In the genomic region with DNA sequence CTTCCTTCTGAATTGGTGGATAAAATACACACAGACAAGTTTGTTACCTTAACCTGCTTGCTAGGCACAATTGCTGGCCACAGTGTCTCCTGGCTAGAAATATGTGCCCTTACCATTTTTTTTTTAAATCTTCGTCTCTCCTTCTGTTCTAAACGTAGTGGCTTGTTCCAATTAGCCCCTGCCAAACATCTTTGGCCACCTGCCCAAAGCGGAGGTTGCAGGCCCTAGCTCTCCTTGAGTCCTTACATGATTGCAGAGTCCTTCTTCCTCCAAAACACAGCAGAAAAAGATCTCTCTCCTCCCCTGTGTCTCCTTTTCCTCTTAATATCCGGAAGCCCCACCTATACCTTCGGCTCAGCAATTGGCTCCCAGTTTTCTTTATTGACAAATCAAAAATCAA, we compare ENCODE assay signal across 20 mouse cellular contexts.
DNase-seq lines count a peak whose midpoint lies in the region; ATAC-seq and TF ChIP-seq lines count a peak whose summit lies in the region.
"Had no signal": no experiment of that assay in that cellular context is flagged by ENCODE, and none has a peak within 500 bp of the region (broad histone marks: within the 10 kb centered on the region; RNA-seq: fewer than 3 reads in every experiment).

No protein-coding gene starts in this region.

- no peaks in the 10 kb centered on the region for H3K4me1 ChIP-seq in heart, embryonic 10.5 days
- no peaks in the 10 kb centered on the region for H3K4me1 ChIP-seq in lung, embryonic 14.5 days (ENCODE audit: insufficient read depth)
- H3K4me1 ChIP-seq: embryonic facial prominence, embryonic 13.5 days; limb, embryonic 12.5 days; liver, embryonic 12.5 days had no signal

- H3K36me3 ChIP-seq in heart, embryonic 10.5 days, result no peaks in the 10 kb centered on the region
- H3K36me3 ChIP-seq in lung, embryonic 14.5 days (ENCODE audit: insufficient read depth), result no peaks in the 10 kb centered on the region
- H3K36me3 ChIP-seq: embryonic facial prominence, embryonic 13.5 days; limb, embryonic 12.5 days; liver, embryonic 12.5 days had no signal

- H3K27me3 ChIP-seq in heart, embryonic 10.5 days (ENCODE audit: insufficient read depth, poor library complexity, severe bottlenecking), result no peaks in the 10 kb centered on the region
- H3K27me3 ChIP-seq in lung, embryonic 14.5 days (ENCODE audit: insufficient read depth, low read length), result no peaks in the 10 kb centered on the region
- H3K27me3 ChIP-seq: embryonic facial prominence, embryonic 13.5 days; limb, embryonic 12.5 days; liver, embryonic 12.5 days had no signal

- 82% methylated on average over 5 of the region's 5 CpGs for WGBS in heart, embryonic 10.5 days
- 82% methylated on average over 5 of the region's 5 CpGs for WGBS in lung, embryonic 14.5 days

- no peak overlapping the region for H3K4me3 ChIP-seq in heart, embryonic 10.5 days
- H3K4me3 ChIP-seq in lung, embryonic 14.5 days (ENCODE audit: low read depth, low read length), result no peak overlapping the region
- H3K4me3 ChIP-seq: embryonic facial prominence, embryonic 13.5 days; limb, embryonic 12.5 days; liver, embryonic 12.5 days had no signal

- H3K9ac ChIP-seq in lung, embryonic 14.5 days, result no peak overlapping the region
- H3K9ac ChIP-seq: embryonic facial prominence, embryonic 13.5 days; hindbrain, embryonic 14.5 days; limb, embryonic 12.5 days; liver, embryonic 12.5 days had no signal

- no peak for TF ChIP-seq CTCF in lung, embryonic 14.5 days (IDR thresholded peaks at IDR 0.05; ENCODE audit: low read depth)

- DNase-seq in cerebellum, postnatal 14 days, result peak; percentile 83
- DNase-seq in heart, postnatal 10 days, result peak; percentile 21 to 26
- DNase-seq in heart, embryonic 10.5 days (ENCODE audit: low spot score), result no peak
- peak; percentile 4 for DNase-seq in lung, embryonic 14.5 days
- DNase-seq in lung, postnatal 25 days (ENCODE audit: low spot score), result no peak
- DNase-seq in thymus, postnatal 36 days, result no peak
- DNase-seq: B cell, adult 2 months; cerebellum, adult 18-20 months; kidney, adult 8-10 months; layer of hippocampus, adult 9-11 months; lung, adult 2 months; spleen, adult 18-20 months; thymus, adult 18-20 months had no signal

- no peak overlapping the region for H3K27ac ChIP-seq in heart, embryonic 10.5 days
- H3K27ac ChIP-seq in lung, embryonic 14.5 days (ENCODE audit: low read depth), result no peak overlapping the region
- H3K27ac ChIP-seq: embryonic facial prominence, embryonic 13.5 days; hindbrain, embryonic 14.5 days; limb, embryonic 12.5 days; liver, embryonic 12.5 days had no signal

- no peak for ATAC-seq in cerebellum, adult (ENCODE audit: insufficient number of reproducible peaks, low FRiP score, low TSS enrichment)
- no peak for ATAC-seq in lung, embryonic 14.5 days (ENCODE audit: insufficient read depth)
- ATAC-seq: forebrain, embryonic 14.5 days; liver, embryonic 12.5 days had no signal

- H3K4me2 ChIP-seq in lung, embryonic 14.5 days, result no peak overlapping the region
- H3K4me2 ChIP-seq: embryonic facial prominence, embryonic 13.5 days; hindbrain, embryonic 14.5 days; limb, embryonic 12.5 days; liver, embryonic 12.5 days; midbrain, embryonic 11.5 days had no signal

- no peaks in the 10 kb centered on the region for H3K9me3 ChIP-seq in heart, embryonic 10.5 days
- H3K9me3 ChIP-seq in lung, embryonic 14.5 days (ENCODE audit: low read depth, low read length), result no peaks in the 10 kb centered on the region
- H3K9me3 ChIP-seq: embryonic facial prominence, embryonic 13.5 days; limb, embryonic 12.5 days; liver, embryonic 12.5 days had no signal

- intact Hi-C loops in heart, postnatal 10 days (cut with DNase I), result no loop called here

Comparison
In these comparisons a context has a peak if more than half of its experiments do, and no peak if none do; other contexts are left out.
1. DNase-seq: peak in cerebellum, postnatal 14 days (2 of 2), heart, postnatal 10 days (2 of 2) and lung, embryonic 14.5 days (single experiment); none in heart, embryonic 10.5 days (single experiment), lung, postnatal 25 days (single experiment) and thymus, postnatal 36 days (0 of 2).